Mouse (Mus musculus) A20 (cell line): ENCODE results near the gene Desi1.

Source experiments
- DNase-seq: peaks from one replicate; pipeline ENCODE4 v3.0.0-alpha.2; 2011; ENCODE audit warnings: low read depth, low spot score

The Desi1 gene

GRCm38 (mm10) chr15:82033762-82034161 lies at the start of gene Desi1:
Desi1 (minus strand) TSS chr15:82033862.
- DNase-seq, result no peak

DNA sequence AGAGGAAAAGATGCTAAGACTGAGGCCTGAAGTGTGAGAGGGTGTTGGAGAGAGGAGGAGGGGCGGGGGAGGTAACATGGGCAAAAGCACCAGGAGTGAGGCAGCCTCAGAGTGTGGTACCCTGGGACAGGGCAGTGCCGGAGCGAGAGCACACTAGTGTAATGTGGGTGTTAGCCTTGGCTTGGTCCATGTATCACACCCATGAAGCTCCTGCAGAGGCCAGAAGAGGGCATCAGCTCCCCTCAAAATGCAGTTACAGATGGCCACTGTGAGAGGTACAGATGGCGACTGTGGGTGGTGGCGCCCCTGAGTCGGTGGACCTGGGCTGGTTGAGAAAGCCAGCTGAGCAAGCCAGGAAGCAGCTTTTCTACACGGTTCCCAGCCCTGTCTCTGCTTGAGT lies 47.5 kb upstream of the Desi1 start:
- peak; percentile 41 for DNase-seq

GRCm38 (mm10) chr15:82079883-82080282 lies 46.2 kb upstream of the Desi1 start:
- no peak for DNase-seq

GRCm38 (mm10) chr15:82073490-82073889 lies 39.8 kb upstream of the Desi1 start:
- DNase-seq, result no peak

DNA sequence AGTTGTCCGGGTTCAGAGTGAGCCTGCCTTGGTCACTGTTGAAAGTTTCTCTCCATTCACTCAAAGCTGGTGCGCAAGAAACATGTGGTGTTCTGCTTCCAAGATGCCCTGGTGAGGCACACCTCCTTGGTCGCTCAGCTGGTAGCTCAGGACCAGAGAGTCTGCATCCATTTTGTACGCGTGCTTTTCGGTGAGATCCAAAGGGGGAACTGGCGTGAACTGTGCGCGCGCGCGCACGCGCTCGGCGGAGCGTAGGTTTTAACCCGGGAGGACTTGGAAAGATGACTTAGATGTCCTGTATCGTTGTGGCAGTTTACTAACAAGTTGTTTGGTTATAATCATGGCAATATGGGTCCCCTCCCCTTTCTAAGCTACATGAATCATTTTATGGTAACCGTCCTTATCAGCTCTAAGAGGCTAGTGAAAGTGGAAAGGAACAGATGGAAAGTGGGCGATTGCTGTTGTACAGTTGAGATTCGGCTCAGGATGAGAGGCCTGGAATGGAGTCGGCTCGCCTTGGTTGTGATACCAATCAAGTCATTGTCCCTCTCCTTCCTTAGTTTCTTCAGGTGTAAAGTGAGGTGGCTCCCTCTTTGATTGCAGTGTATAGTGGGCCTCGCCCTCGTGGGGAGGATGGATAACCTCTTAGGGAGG lies 38.3 kb upstream of the Desi1 start:
- no peak for DNase-seq

GRCm38 (mm10) chr15:82069898-82070297 lies 36.2 kb upstream of the Desi1 start, which contains the start of gene Mei1:
Mei1 (plus strand) TSS chr15:82069996.
- DNase-seq, result no peak

- DNase-seq, result peak; percentile 66
These were observed 31.8 kb upstream of the Desi1 start for GRCm38 (mm10) chr15:82065511-82065910.

DNA sequence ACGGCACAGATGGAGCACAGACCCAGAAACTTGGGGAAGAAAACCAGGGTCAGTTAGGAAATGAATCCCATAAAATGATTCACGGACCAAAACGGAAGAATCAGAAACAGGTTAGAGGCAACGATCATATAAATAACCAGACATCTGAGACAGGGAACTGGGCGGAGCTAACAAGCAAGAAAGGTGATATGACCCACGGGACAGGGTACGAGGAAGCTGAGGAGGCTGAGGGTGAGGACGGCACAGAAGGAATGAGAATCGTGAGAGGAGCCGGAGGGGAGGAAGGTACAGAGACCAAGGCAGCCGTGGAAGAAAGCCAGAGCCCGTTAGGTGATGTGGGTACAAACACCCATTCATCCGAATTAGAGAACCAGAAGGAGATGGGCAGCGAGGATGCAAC lies 30.2 kb upstream of the Desi1 start:
- no peak for DNase-seq

GRCm38 (mm10) chr15:82058719-82059201 lies 25.1 kb upstream of the Desi1 start, which contains the start of gene 4930407I10Rik:
4930407I10Rik (plus strand) TSS chr15:82059151.
- DNase-seq, result no peak

DNA sequence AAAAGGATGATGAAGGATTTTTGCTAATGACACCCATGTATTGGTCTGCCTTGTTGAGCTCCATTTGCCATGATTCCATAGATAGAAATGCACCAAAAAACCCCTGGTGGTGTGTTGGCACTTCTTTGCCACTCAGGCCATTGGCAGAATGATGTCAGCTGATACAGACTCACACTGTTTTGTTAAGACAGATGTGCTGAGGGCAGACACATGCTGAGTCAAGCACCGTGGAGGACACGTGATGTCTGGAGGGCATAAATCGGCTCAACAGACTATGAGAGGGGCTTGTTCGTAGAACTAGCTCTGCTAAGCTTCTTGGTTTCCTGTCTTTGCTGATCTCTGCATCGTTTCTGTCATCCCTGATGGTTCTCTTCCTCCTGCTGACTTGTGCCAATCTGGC lies 18.9 kb upstream of the Desi1 start:
- DNase-seq, result no peak

- DNase-seq, result peak; percentile 91
These were observed 13.6 kb upstream of the Desi1 start, which contains the start of gene Snu13 for GRCm38 (mm10) chr15:82047080-82047883. Snu13 (minus strand) TSS chr15:82047598.

- peak; percentile 56 for DNase-seq
These were observed 12.7 kb upstream of the Desi1 start for GRCm38 (mm10) chr15:82046246-82046891.

GRCm38 (mm10) chr15:82044166-82044784 lies 10.6 kb upstream of the Desi1 start:
- DNase-seq, result peak; percentile 58

DNA sequence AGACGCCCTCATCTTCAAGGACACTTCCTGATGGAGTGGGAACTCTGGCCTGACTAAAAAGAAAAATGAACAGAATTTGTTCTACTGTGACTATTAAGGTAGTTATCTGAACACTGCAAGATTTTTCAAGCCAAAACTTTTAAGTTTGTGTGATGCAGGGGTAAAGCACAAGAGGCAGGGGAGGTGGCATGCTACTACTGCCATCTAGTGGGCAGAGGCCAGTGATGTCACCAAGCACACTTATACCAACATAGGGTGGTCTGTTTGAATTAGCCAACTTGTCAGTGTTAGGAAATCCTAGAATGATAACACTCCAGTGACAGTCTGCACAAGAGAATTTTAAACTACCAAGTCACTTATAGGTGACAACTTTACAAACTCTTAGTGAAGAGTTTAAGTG lies 7.0 kb upstream of the Desi1 start:
- DNase-seq, result peak; percentile 72

DNA sequence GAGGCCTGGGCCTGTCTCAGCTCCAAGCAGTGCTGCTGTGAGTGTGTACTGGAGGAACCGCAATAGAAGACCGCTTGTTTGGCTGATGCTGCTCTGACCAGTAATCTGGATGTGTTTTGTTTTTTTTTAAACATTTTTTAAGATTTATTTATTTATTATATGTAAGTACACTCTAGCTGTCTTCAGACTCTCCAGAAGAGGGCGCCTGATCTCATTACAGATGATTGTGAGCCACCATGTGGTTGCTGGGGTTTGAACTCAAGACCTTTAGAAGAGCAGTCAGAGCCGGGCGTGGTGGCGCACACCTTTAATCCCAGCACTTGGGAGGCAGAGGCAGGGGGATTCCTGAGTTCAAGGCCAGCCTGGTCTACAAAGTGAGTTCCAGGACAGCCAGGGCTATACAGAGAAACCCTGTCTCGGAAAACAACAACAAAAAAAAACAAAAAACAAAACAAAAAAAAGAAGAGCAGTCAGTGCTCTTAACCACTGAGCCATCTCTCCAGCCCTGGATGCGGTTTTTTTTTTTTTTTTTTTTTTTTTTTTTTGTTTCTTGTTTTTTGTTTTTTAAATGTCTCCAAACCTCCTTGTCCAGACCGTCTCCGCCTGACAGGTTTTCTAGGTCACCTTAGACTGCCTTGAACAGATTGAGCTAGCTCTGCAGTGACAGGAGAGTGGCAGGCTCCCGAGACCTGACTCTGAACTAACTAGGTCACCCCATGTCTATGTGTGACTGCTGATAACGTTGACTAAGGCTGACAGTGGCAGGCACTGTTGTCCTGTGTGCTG lies 2.4 kb upstream of the Desi1 start:
- no peak for DNase-seq

DNA sequence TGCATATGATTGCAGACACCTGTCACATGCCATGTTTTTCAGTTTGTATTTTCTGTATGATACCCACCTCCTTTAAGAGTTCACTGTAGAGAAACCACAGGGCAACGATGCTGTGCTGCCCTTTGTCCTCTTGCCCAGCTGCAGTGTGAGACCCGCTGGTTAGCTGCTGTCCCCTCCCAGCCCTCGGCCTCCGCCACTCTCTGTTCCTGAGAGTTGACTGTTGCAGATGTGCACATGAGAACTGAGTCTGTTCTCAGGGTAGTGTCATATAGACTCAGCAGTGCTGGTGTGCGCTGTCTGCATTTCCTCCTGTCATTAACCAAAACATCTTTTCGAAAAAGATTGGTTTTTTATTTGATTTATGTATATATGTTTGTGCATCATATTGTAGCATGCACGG lies 1.3 kb downstream of the Desi1 start:
- DNase-seq, result no peak

DNA sequence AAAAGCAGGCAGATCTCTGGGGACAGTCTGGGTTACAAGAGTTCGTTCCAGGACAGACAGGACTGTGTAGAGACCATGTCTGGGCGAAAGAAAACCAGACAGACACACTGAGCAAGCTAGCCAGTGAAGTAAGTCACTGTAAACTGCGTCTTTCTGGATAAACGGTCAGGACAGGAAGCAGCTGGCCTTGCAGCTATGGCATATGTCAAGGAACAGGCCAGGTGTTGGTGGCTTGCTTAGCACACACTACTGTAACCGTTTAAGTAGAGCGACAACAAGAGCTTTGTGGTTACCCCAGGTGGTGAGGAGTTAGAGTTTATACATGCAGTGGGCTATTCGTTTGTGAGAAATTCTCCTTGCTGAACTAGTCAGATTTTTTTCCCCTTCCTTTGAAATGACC lies 5.9 kb downstream of the Desi1 start:
- DNase-seq, result peak; percentile 79

GRCm38 (mm10) chr15:82027276-82027675 lies 6.4 kb downstream of the Desi1 start:
- DNase-seq, result no peak

- no peak for DNase-seq
These were observed 9.6 kb downstream of the Desi1 start for GRCm38 (mm10) chr15:82023965-82024635.

- DNase-seq, result no peak
These were observed 11.1 kb downstream of the Desi1 start for GRCm38 (mm10) chr15:82022535-82023088.
